Mouse (Mus musculus): ENCODE data around the gene Olfr792.

Olfr792 gene

GRCm38 (mm10) chr10:129538862-129539261, at the start of gene Olfr792:
Gene Olfr792, plus strand, starts transcription at chr10:129539162.
- DNase-seq: no peak

- DNase-seq: no peak
Observed at GRCm38 (mm10) chr10:129490101-129490500, 48.9 kb upstream of the Olfr792 start.

GRCm38 (mm10) chr10:129498192-129498591, 40.8 kb upstream of the Olfr792 start, which contains the start of gene Olfr790:
Gene Olfr790, plus strand, starts transcription at chr10:129498492.
- DNase-seq: no peak

- DNase-seq: no peak
Observed at GRCm38 (mm10) chr10:129521492-129521891, 17.5 kb upstream of the Olfr792 start, which contains the start of gene Olfr791. Gene Olfr791, plus strand, starts transcription at chr10:129521792.

DNA sequence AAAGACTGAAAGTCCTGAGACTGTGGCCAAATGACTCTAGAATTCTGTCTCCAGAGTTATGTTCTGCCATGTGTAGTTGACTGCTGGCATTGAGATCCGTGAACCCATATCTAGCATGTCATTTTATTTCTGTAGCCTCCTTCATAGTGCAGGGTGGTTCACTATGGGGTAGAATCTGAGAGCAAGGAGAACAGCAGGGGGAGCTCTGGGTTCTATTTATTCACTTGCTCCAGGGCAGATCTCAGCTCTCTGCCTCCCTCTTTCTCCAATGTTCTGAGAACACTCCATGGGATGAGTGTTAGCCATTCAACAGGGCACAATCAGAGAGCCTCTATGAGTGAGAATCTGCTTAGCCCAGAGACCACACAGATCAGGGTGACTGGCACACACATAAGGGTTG, 10.4 kb downstream of the Olfr792 start:
- peak; percentile 7 for DNase-seq

DNA sequence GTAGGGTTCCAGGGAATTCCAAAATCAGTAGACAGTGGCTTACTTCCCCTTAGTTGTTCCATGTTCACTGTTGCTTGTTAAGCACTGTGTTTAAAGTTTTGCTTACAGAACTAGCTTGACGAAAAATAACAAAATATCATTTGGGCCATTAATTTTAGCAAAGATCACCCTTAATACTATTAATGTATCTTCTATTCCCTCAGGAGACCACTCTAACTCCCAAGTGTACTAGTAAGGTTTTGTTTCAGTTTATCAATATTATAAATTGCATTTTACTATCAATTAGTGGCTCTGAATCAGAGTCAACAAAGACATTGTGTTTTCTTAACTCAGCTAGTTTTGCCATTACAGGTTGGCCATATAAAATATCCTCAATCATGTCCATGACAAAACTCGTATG, 28.4 kb downstream of the Olfr792 start, which contains the start of gene Olfr794:
Gene Olfr794 (plus strand): TSS at position 301 of the 400 bp plus-strand sequence.
- DNase-seq: no peak

DNA sequence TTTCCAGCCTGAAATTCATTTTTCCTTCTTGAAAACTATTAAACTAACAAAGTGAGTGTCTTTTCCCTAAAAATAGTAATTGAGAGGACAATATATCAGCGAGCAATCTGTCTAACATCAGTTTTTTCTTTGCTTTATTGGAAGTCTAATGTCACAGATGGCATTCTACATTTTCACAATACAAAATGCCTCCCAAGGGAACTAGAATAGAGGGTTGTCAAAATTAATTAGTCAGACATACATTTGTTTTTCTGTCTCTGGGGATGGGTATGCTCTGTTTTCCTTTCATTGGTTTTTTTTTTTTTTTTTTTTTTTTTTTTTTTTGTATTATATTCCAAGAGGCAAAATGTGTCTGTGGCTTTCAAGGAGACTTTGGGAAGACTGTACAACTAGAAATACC, 38.1 kb downstream of the Olfr792 start:
- DNase-seq: no peak

Measured in right cerebral cortex, postnatal 14 days (tissue).